Mouse (Mus musculus) hindbrain, embryonic 14.5 days (tissue): ENCODE measurements around the gene Agpat3. TPM values are rescaled to one million over a fixed set of nuclear protein-coding genes. Genes with fewer than 3 reads are reported as not detected.

Experiments used
- ATAC-seq: fragments of 200-750 bp; cut with Nextera tagmentation; 2 replicates; pipeline ENCODE4 v1.8.0; 2017; ENCODE audit warnings: moderate number of reproducible peaks, mild to moderate bottlenecking, moderate TSS enrichment, moderate library complexity; ENCODE audit not compliant: low FRiP score
- DNase-seq: peaks from one replicate; pipeline ENCODE4 v3.0.0-alpha.2; 2015; ENCODE audit warnings: low spot score
- H3K27ac ChIP-seq: fragments of 300-500 bp; sonication (generic); 2 replicates; pipeline ENCODE4 v1.5.1; 2014; ENCODE audit warnings: mild to moderate bottlenecking, moderate library complexity
- H3K27me3 ChIP-seq: fragments of 300-500 bp; sonication (generic); 2 replicates; pipeline ENCODE4 v1.6.1; 2014; ENCODE audit warnings: mild to moderate bottlenecking, low read length, mixed read lengths; ENCODE audit not compliant: control insufficient read depth, insufficient read depth
- H3K36me3 ChIP-seq: fragments of 300-500 bp; sonication (generic); replicated peaks from 2 replicates; pipeline ENCODE4 v1.6.1; 2014; ENCODE audit not compliant: control insufficient read depth, insufficient read depth
- H3K4me1 ChIP-seq: fragments of 300-500 bp; sonication (generic); replicated peaks from 2 replicates; pipeline ENCODE4 v1.6.1; 2014; ENCODE audit warnings: antibody characterized with exemption, low read length, mixed read lengths; ENCODE audit not compliant: control insufficient read depth, insufficient read depth
- H3K4me2 ChIP-seq: fragments of 300-500 bp; sonication (generic); replicated peaks from 2 replicates; pipeline ENCODE4 v1.6.1; 2014; ENCODE audit warnings: mild to moderate bottlenecking, moderate library complexity
- H3K4me3 ChIP-seq: fragments of 300-500 bp; sonication (generic); replicated peaks from 2 replicates; pipeline ENCODE4 v1.5.1; 2014; ENCODE audit warnings: mild to moderate bottlenecking, low read length
- H3K9ac ChIP-seq: fragments of 300-500 bp; sonication (generic); 2 replicates; pipeline ENCODE4 v1.6.1; 2014
- H3K9me3 ChIP-seq: fragments of 300-500 bp; sonication (generic); 2 replicates; pipeline ENCODE4 v1.6.1; 2016; ENCODE audit warnings: low read length; ENCODE audit not compliant: control insufficient read depth
- whole genome bisulfite sequencing: fragments of 180-500 bp; shearing (Covaris S2); extraction: QIAGEN DNeasy Blood & Tissue Kit; methylation state at CpG from one replicate; pipeline ENCODE4 v1.1.7; 2014; 5-methylcytosine and 5-hydroxymethylcytosine counted together
- polyA plus RNA-seq: library from polyadenylated mRNA; unstranded; fragments of >200 nt; fragmentation: Nextera tagmentation; extraction: Ambion mirVana; gene quantifications from 2 replicates; pipeline ENCODE4 v1.2.1, GENCODE M21; 2014

Gene Agpat3
- polyA plus RNA-seq, 1 experiment from 2014 or later: 80.3 TPM

DNA sequence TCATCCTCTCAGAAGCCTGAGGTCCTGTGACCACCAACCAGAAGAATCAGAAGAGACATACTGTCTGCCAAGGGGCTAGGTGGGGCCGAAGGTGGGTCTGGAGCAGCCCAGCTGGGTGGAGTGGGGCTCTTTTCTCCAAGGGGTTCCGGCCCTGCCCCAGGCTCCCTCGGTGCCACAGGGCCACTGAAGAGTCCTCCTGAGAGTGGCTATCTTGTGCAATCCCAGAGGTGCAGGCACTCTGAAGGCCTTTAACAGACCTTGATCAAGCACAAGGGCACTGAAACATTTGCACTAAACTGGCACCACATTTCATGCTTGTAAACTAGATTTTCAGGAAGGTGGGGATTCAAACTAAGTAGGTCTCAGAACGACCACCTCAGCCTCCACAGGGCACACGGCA lies 55.9 kb downstream of the Agpat3 start:
- ATAC-seq (no peak), DNase-seq (no peak)
- Histone ChIP-seq H3K36me3 (no peaks in the 10 kb centered on the region), H3K4me1 (no peaks in the 10 kb centered on the region), H3K4me3 (no peak overlapping the region), H3K9ac (no peak overlapping the region), H3K27ac (no peak overlapping the region), H3K9me3 (no peaks in the 10 kb centered on the region), H3K4me2 (no peak overlapping the region), H3K27me3 (no peaks in the 10 kb centered on the region)
- WGBS: 89% methylated on average over 5 of the region's 5 CpGs

GRCm38 (mm10) chr10:78293576-78293975 lies 58.7 kb downstream of the Agpat3 start:
- Histone ChIP-seq H3K4me2 (no peak overlapping the region), H3K36me3 (no peaks in the 10 kb centered on the region), H3K9ac (no peak overlapping the region), H3K27me3 (no peaks in the 10 kb centered on the region), H3K27ac (no peak overlapping the region), H3K4me3 (no peak overlapping the region), H3K4me1 (no peaks in the 10 kb centered on the region), H3K9me3 (no peaks in the 10 kb centered on the region)
- WGBS: 71% methylated on average over 1 of the region's 1 CpGs
- ATAC-seq (no peak), DNase-seq (no peak)

DNA sequence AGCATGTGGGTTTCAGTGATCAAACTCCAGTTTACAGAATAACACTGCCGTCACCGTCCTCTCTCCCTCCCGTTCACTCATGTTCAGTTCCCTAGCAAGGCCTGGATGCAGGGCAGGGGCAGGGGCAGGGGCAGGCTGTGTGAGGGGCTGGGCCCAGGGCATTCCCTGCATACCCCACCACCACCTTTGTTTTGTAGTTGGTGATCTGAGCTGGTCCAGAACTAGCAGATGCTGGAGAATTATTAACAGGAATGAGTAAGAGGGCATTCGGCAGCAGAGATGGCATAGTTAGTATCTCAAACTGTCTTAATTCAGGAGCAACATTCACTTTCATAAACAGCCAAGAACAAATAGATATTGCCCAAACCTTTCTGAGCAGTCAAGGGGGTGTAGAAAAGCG lies 59.9 kb downstream of the Agpat3 start:
- Histone ChIP-seq H3K27me3 (no peaks in the 10 kb centered on the region), H3K4me3 (no peak overlapping the region), H3K27ac (no peak overlapping the region), H3K36me3 (peaks cover 6% of the 10 kb centered on the region), H3K9ac (no peak overlapping the region), H3K4me1 (no peaks in the 10 kb centered on the region), H3K4me2 (no peak overlapping the region), H3K9me3 (no peaks in the 10 kb centered on the region)
- ATAC-seq (no peak), DNase-seq (no peak)
- 89% methylated on average over 5 of the region's 5 CpGs for WGBS

DNA sequence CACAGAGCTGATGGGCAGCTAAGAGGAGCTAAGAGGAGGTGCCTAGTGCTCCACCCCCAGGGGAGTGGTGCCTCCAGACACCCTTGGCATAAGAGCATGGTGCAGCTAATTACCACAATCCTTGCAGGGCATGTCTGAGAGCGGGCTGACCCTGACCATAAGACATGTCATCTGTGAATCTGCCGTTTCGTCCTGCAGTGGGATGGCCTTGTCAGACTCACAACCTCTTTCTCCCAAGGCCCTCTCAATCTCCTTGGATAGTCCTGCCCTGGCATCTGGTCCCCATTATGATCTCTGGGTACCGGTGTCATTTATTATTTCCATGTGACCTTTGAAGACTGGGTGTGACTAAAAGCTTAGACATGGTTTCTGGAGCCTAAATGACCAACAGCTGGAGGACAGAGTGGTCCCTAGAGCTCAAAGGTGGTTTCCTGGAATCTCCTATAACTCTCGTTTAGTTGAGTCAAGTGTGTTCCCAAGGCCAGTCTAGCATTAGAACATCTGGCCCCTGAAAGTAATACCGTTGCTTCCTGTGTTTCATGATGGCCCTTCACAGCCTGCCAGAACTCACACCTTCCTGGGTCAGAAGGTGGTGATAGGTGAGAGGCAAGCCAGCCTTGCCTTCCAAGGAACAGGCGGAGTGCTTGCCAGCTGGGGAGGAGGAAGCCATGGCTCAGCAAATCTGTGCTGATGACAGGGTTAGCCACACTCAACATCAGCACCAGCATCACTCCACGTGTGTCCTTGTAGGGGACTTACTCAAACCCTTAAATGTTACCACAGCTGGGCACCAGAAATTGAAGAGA lies 61.4 kb downstream of the Agpat3 start:
- Histone ChIP-seq H3K9ac (no peak overlapping the region), H3K27me3 (no peaks in the 10 kb centered on the region), H3K4me2 (no peak overlapping the region), H3K36me3 (peaks cover 21% of the 10 kb centered on the region), H3K9me3 (no peaks in the 10 kb centered on the region), H3K4me3 (no peak overlapping the region), H3K4me1 (no peaks in the 10 kb centered on the region), H3K27ac (no peak overlapping the region)
- ATAC-seq (no peak), DNase-seq (no peak)
- WGBS: 84% methylated on average over 8 of the region's 8 CpGs

- H3K27me3 ChIP-seq: no peaks in the 10 kb centered on the region
- no peak overlapping the region for H3K27ac ChIP-seq
- H3K4me2 ChIP-seq: no peak overlapping the region
- ATAC-seq (no peak), DNase-seq (no peak)
- peaks cover 37% of the 10 kb centered on the region for H3K36me3 ChIP-seq
- H3K4me3 ChIP-seq: no peak overlapping the region
- no peak overlapping the region for H3K9ac ChIP-seq
- no peaks in the 10 kb centered on the region for H3K4me1 ChIP-seq
- WGBS: 86% methylated on average over 4 of the region's 4 CpGs
- no peaks in the 10 kb centered on the region for H3K9me3 ChIP-seq
These were observed 63.4 kb downstream of the Agpat3 start for GRCm38 (mm10) chr10:78288896-78289295.

DNA sequence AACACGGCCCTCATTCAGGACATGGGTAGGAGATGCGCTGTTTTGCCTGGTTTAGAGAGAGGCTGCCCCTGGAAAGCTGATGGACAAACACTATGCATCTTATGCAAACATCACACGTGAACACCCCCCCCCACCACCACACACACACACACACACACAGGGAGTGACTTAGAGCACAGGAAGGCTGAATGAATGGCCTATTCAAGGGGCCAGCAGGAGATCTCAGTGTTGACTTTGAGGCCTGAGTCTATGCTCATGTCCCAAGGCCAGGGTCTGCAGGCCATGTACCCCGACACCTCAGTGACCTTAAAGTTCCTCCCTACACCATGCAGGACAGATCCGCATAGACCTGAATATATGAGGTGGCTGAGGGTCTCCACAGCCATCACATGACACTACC lies 64.2 kb downstream of the Agpat3 start:
- Histone ChIP-seq H3K27me3 (no peaks in the 10 kb centered on the region), H3K27ac (no peak overlapping the region), H3K4me2 (no peak overlapping the region), H3K9me3 (no peaks in the 10 kb centered on the region), H3K9ac (no peak overlapping the region), H3K36me3 (peaks cover 39% of the 10 kb centered on the region), H3K4me1 (no peaks in the 10 kb centered on the region), H3K4me3 (no peak overlapping the region)
- WGBS: 88% methylated on average over 5 of the region's 5 CpGs
- DNase-seq: no peak
- ATAC-seq: no peak; the same call in 1 of the 2 replicates

- DNase-seq (no peak), ATAC-seq (no peak)
- 94% methylated on average over 22 of the region's 22 CpGs for WGBS
- Histone ChIP-seq H3K4me2 (no peak overlapping the region), H3K4me1 (no peaks in the 10 kb centered on the region), H3K9me3 (no peaks in the 10 kb centered on the region), H3K36me3 (peaks cover 44% of the 10 kb centered on the region), H3K27ac (no peak overlapping the region), H3K27me3 (no peaks in the 10 kb centered on the region), H3K4me3 (no peak overlapping the region), H3K9ac (no peak overlapping the region)
These were observed 64.7 kb downstream of the Agpat3 start for GRCm38 (mm10) chr10:78287465-78288132.

- Histone ChIP-seq H3K36me3 (peaks cover 61% of the 10 kb centered on the region), H3K27me3 (no peaks in the 10 kb centered on the region), H3K4me2 (no peak overlapping the region), H3K9me3 (no peaks in the 10 kb centered on the region), H3K27ac (no peak overlapping the region), H3K9ac (no peak overlapping the region), H3K4me3 (no peak overlapping the region), H3K4me1 (no peaks in the 10 kb centered on the region)
- DNase-seq (no peak), ATAC-seq (no peak)
- 84% methylated on average over 4 of the region's 4 CpGs for WGBS
These were observed 66.3 kb downstream of the Agpat3 start for GRCm38 (mm10) chr10:78285959-78286358.

DNA sequence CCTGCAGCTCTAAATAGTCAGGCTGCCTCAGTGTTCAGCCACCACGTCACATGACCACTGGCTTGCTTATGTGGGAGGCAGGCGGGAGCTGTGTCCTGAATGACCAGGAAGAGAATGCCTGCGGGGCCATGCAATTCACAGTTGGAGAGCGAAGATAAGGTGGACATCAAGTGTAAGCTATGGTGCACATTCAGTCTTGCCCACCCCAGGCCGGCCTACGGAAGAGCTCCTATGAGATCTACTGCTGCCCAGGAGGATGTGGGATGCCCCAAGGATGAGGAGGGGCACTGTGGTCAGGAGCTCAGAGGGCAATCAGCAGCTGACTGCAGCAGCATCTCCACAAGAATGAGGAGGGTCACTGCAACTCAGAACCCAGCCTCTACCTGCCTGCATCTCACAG lies 66.9 kb downstream of the Agpat3 start:
- 89% methylated on average over 6 of the region's 6 CpGs for WGBS
- H3K4me1 ChIP-seq: no peaks in the 10 kb centered on the region
- no peaks in the 10 kb centered on the region for H3K9me3 ChIP-seq
- no peak overlapping the region for H3K4me2 ChIP-seq
- H3K4me3 ChIP-seq: no peak overlapping the region
- ATAC-seq: no peak
- no peaks in the 10 kb centered on the region for H3K27me3 ChIP-seq
- DNase-seq: no peak
- H3K9ac ChIP-seq: no peak overlapping the region
- H3K36me3 ChIP-seq: peaks cover 66% of the 10 kb centered on the region
- H3K27ac ChIP-seq: no peak overlapping the region
